Comparison of ENCODE assay signal across 8 mouse cellular contexts in the genomic region with DNA sequence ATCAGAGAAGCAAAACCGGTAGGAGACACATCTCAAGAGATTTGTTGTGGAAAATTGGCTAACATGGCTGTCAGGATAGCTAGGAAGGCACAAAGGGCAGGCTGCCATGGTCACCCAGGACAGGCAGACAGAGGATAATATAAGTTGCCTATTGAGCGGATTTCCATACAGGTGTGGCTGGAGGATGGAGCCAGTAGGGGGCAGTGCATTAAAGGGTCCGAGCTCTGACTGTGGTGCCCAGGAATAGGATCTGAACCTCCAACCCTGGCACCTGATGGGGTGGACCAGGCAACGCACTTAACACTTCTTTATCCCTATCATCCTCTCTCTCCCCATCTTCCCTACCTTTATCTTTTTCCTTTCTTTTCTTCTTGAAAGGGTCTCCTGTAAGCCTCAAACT. TPM values are rescaled to one million over a fixed set of nuclear protein-coding genes. Genes with fewer than 3 reads are reported as not detected.
DNase-seq lines count a peak whose midpoint lies in the region; ATAC-seq lines count a peak whose summit lies in the region.
"Had no signal": no experiment of that assay in that cellular context is flagged by ENCODE, and none has a peak within 500 bp of the region (broad histone marks: within the 10 kb centered on the region; RNA-seq: fewer than 3 reads in every experiment).

No protein-coding gene starts in this region.

- peak; percentile 17 for DNase-seq in kidney, adult 9 months
- peak; percentile 9 for DNase-seq in NIH3T3 (ENCODE audit: low read depth)
- DNase-seq in embryo, embryonic 10.5 days (ENCODE audit: low spot score), result peak; percentile 49
- peak; percentile 12 for DNase-seq in mesoderm, embryonic 11.5 days (ENCODE audit: low read depth, low spot score)
- no peak for DNase-seq in cerebellum, adult 18-20 months

- H3K9me3 ChIP-seq in kidney, embryonic 15.5 days (replicated peaks), result no peaks in the 10 kb centered on the region
- no peaks in the 10 kb centered on the region for H3K9me3 ChIP-seq in forebrain, embryonic 12.5 days
- H3K9me3 ChIP-seq: forebrain, embryonic 13.5 days had no signal

- no peak overlapping the region for H3K27ac ChIP-seq in kidney, embryonic 15.5 days
- no peak overlapping the region for H3K27ac ChIP-seq in forebrain, embryonic 12.5 days
- H3K27ac ChIP-seq: forebrain, embryonic 13.5 days had no signal

- H3K27me3 ChIP-seq in kidney, embryonic 15.5 days, result no peaks in the 10 kb centered on the region; the same call in 1 of the 2 replicates
- H3K27me3 ChIP-seq in forebrain, embryonic 12.5 days, result no peaks in the 10 kb centered on the region
- H3K27me3 ChIP-seq: forebrain, embryonic 13.5 days had no signal

- H3K9ac ChIP-seq in kidney, embryonic 15.5 days, result no peak overlapping the region
- no peak overlapping the region for H3K9ac ChIP-seq in forebrain, embryonic 12.5 days
- H3K9ac ChIP-seq: forebrain, embryonic 13.5 days had no signal

- no peak overlapping the region for H3K4me3 ChIP-seq in kidney, embryonic 15.5 days (replicated peaks)
- no peak overlapping the region for H3K4me3 ChIP-seq in forebrain, embryonic 12.5 days (replicated peaks)
- H3K4me3 ChIP-seq: forebrain, embryonic 13.5 days had no signal

- WGBS in kidney, embryonic 15.5 days, result 52% methylated on average over 4 of the region's 4 CpGs
- WGBS in forebrain, embryonic 12.5 days, result 37% methylated on average over 4 of the region's 4 CpGs

- H3K4me2 ChIP-seq in kidney, embryonic 15.5 days, result no peak overlapping the region
- H3K4me2 ChIP-seq in forebrain, embryonic 12.5 days, result no peak overlapping the region
- H3K4me2 ChIP-seq: forebrain, embryonic 13.5 days had no signal

- ATAC-seq in kidney, embryonic 15.5 days (replicated peaks; ENCODE audit: low FRiP score), result no peak
- ATAC-seq in forebrain, embryonic 12.5 days (ENCODE audit: low FRiP score), result no peak
- ATAC-seq: forebrain, embryonic 13.5 days had no signal

- H3K36me3 ChIP-seq in kidney, embryonic 15.5 days, result no peaks in the 10 kb centered on the region
- H3K36me3 ChIP-seq in forebrain, embryonic 12.5 days (replicated peaks), result no peaks in the 10 kb centered on the region

- peaks cover 8% of the 10 kb centered on the region; the same call in 1 of the 2 replicates for H3K4me1 ChIP-seq in kidney, embryonic 15.5 days
- H3K4me1 ChIP-seq in forebrain, embryonic 12.5 days, result no peaks in the 10 kb centered on the region
- H3K4me1 ChIP-seq: forebrain, embryonic 13.5 days had no signal

RNA-seq across cellular contexts. Expression of a gene that starts 38.5 kb away (rescaled TPM):
- 325 and 329 TPM in 2 replicates for polyA plus RNA-seq in kidney, embryonic 15.5 days (2015; fragmentation: Nextera tagmentation; extraction: Ambion mirVana)
- not detected in 2 replicates for polyA plus RNA-seq in forebrain, embryonic 12.5 days (2016; fragmentation: Nextera tagmentation; extraction: Ambion mirVana)

RNA-seq across cellular contexts. Expression of a gene that starts 49.7 kb away (rescaled TPM):
- polyA plus RNA-seq in kidney, embryonic 15.5 days (2015; fragmentation: Nextera tagmentation; extraction: Ambion mirVana), result 74.5 and 75.7 TPM in 2 replicates
- 118 and 122 TPM in 2 replicates for polyA plus RNA-seq in forebrain, embryonic 12.5 days (2016; fragmentation: Nextera tagmentation; extraction: Ambion mirVana)

Comparison
In these comparisons a context has a peak if more than half of its experiments do, and no peak if none do; other contexts are left out.
1. DNase-seq: peak in kidney, adult 9 months (single experiment), NIH3T3 (single experiment), embryo, embryonic 10.5 days (single experiment) and mesoderm, embryonic 11.5 days (single experiment); none in cerebellum, adult 18-20 months (0 of 2).
2. RNA of a gene that starts 38.5 kb away (polyA plus RNA-seq): 325 to 329 TPM in kidney, embryonic 15.5 days; not detected in forebrain, embryonic 12.5 days; every median in the first group is over 100 times any median in the second.